Mouse (Mus musculus) heart, embryonic 13.5 days (tissue): Measurements from ENCODE around the gene Olfr111. TPM values are rescaled to one million over a fixed set of nuclear protein-coding genes. Genes with fewer than 3 reads are reported as not detected.

Source experiments
- ATAC-seq: fragments of 200-750 bp; cut with Nextera tagmentation; 2 replicates; pipeline ENCODE4 v1.8.0; 2017; ENCODE audit warnings: moderate TSS enrichment; ENCODE audit not compliant: insufficient number of reproducible peaks, low FRiP score, low TSS enrichment; ENCODE audit errors: extremely low read depth
- H3K27ac ChIP-seq: fragments of 300-500 bp; sonication (generic); replicated peaks from 2 replicates; pipeline ENCODE4 v1.5.1; 2015; ENCODE audit warnings: moderate library complexity, mild to moderate bottlenecking, inconsistent platforms
- H3K27me3 ChIP-seq: fragments of 300-500 bp; sonication (generic); replicated peaks from 2 replicates; pipeline ENCODE4 v1.6.1; 2015; ENCODE audit warnings: mild to moderate bottlenecking, inconsistent platforms
- H3K36me3 ChIP-seq: fragments of 300-500 bp; sonication (generic); 2 replicates; pipeline ENCODE4 v1.6.1; 2015; ENCODE audit warnings: mild to moderate bottlenecking, inconsistent platforms
- H3K4me1 ChIP-seq: fragments of 300-500 bp; sonication (generic); 2 replicates; pipeline ENCODE4 v1.6.1; 2015; ENCODE audit warnings: inconsistent platforms
- H3K4me2 ChIP-seq: fragments of 300-500 bp; sonication (generic); 2 replicates; pipeline ENCODE4 v1.6.1; 2015; ENCODE audit warnings: inconsistent platforms, mild to moderate bottlenecking, moderate library complexity
- H3K4me3 ChIP-seq: fragments of 300-500 bp; sonication (generic); 2 replicates; pipeline ENCODE4 v1.5.1; 2015; ENCODE audit warnings: moderate library complexity, mild to moderate bottlenecking, inconsistent platforms
- H3K9ac ChIP-seq: fragments of 300-500 bp; sonication (generic); 2 replicates; pipeline ENCODE4 v1.6.1; 2015; ENCODE audit warnings: inconsistent platforms, mild to moderate bottlenecking, moderate library complexity
- H3K9me3 ChIP-seq: fragments of 300-500 bp; sonication (generic); 2 replicates; pipeline ENCODE4 v1.6.1; 2016; ENCODE audit warnings: inconsistent platforms
- polyA plus RNA-seq: library from polyadenylated mRNA; unstranded; fragments of >200 nt; fragmentation: Nextera tagmentation; extraction: Ambion mirVana; gene quantifications from 2 replicates; pipeline ENCODE4 v1.2.1, GENCODE M21; 2015

Gene Olfr111
- polyA plus RNA-seq, 1 experiment from 2014 or later, result not detected

GRCm38 (mm10) chr17:37569351-37569750 lies 61.5 kb downstream of the Olfr111 start, which contains the start of gene Olfr112:
Gene Olfr112, minus strand, starts transcription at chr17:37569451.
- Histone ChIP-seq H3K4me3 (no peak within 1 kb of the TSS), H3K4me1 (no peaks in the 10 kb centered on the region), H3K9me3 (no peaks in the 10 kb centered on the region), H3K27ac (no peak within 1 kb of the TSS), H3K9ac (no peak within 1 kb of the TSS), H3K27me3 (no peaks in the 10 kb centered on the region), H3K36me3 (no peaks in the 10 kb centered on the region), H3K4me2 (no peak within 1 kb of the TSS)
- no peak for ATAC-seq

- Histone ChIP-seq H3K4me1 (no peaks in the 10 kb centered on the region), H3K9me3 (no peaks in the 10 kb centered on the region), H3K27ac (no peak within 1 kb of the TSS), H3K4me3 (no peak within 1 kb of the TSS), H3K36me3 (no peaks in the 10 kb centered on the region), H3K4me2 (no peak within 1 kb of the TSS), H3K9ac (no peak within 1 kb of the TSS), H3K27me3 (no peaks in the 10 kb centered on the region)
- no peak for ATAC-seq
Observed at GRCm38 (mm10) chr17:37577563-37577962, 69.7 kb downstream of the Olfr111 start, which contains the start of gene Olfr113. Gene Olfr113, minus strand, starts transcription at chr17:37577663.

Other genes with a start within 250 kb of the Olfr111 start
- gene Olfr98, start 244.3 kb upstream of the Olfr111 start, polyA plus RNA-seq, result not detected in 2 replicates
- gene H2-M3, start 237.8 kb upstream of the Olfr111 start, polyA plus RNA-seq, result 0.80 and 1.0 TPM in 2 replicates
- gene Olfr99, start 224.6 kb upstream of the Olfr111 start, polyA plus RNA-seq, result not detected in 2 replicates
- gene Olfr101, start 203.7 kb upstream of the Olfr111 start, polyA plus RNA-seq, result not detected in 2 replicates
- not detected in 2 replicates for gene Olfr102, start 191.0 kb upstream of the Olfr111 start, polyA plus RNA-seq
- not detected in 2 replicates for gene Olfr103, start 168.3 kb upstream of the Olfr111 start, polyA plus RNA-seq
- gene Olfr104-ps, start 148.4 kb upstream of the Olfr111 start, polyA plus RNA-seq, result not detected in 2 replicates
- not detected in 2 replicates for gene Olfr105-ps, start 129.0 kb upstream of the Olfr111 start, polyA plus RNA-seq
- not detected in 2 replicates for gene Olfr106-ps, start 117.6 kb upstream of the Olfr111 start, polyA plus RNA-seq
- gene Olfr107, start 108.8 kb upstream of the Olfr111 start, polyA plus RNA-seq, result not detected in 2 replicates
- gene Olfr108, start 62.5 kb upstream of the Olfr111 start, polyA plus RNA-seq, result not detected in 2 replicates
- not detected in 2 replicates for gene Olfr109, start 49.1 kb upstream of the Olfr111 start, polyA plus RNA-seq
- not detected in 2 replicates for gene H2-M2, start 24.5 kb upstream of the Olfr111 start, polyA plus RNA-seq
- gene Olfr110, start 15.6 kb upstream of the Olfr111 start, polyA plus RNA-seq, result not detected in 2 replicates
- gene Olfr112, start 61.4 kb downstream of the Olfr111 start, polyA plus RNA-seq, result not detected in 2 replicates
- not detected in 2 replicates for gene Olfr113, start 69.6 kb downstream of the Olfr111 start, polyA plus RNA-seq
- not detected in 2 replicates for gene Olfr114, start 84.7 kb downstream of the Olfr111 start, polyA plus RNA-seq
- gene Olfr115, start 119.1 kb downstream of the Olfr111 start, polyA plus RNA-seq, result not detected in 2 replicates
- not detected in 2 replicates for gene Olfr116, start 119.2 kb downstream of the Olfr111 start, polyA plus RNA-seq
- gene Olfr117, start 155.8 kb downstream of the Olfr111 start, polyA plus RNA-seq, result not detected in 2 replicates
- gene Olfr118, start 159.0 kb downstream of the Olfr111 start, polyA plus RNA-seq, result not detected in 2 replicates
- gene Olfr119, start 188.5 kb downstream of the Olfr111 start, polyA plus RNA-seq, result not detected in 2 replicates
- gene Olfr120, start 213.8 kb downstream of the Olfr111 start, polyA plus RNA-seq, result not detected in 2 replicates
- not detected in 2 replicates for gene Olfr121, start 240.8 kb downstream of the Olfr111 start, polyA plus RNA-seq